Mouse (Mus musculus) 416B (cell line): ENCODE measurements around the gene Ubr2.
A peak's percentile ranks its signal among the peaks of the same experiment; 100 is the strongest.

Experiments used
- DNase-seq: peaks from one replicate; pipeline ENCODE4 v3.0.0; 2011; ENCODE audit warnings: low read depth

Gene Ubr2

GRCm38 (mm10) chr17:47003305-47003704 is 7.1 kb downstream of the Ubr2 start:
- DNase-seq = peak; percentile 37

- DNase-seq = no peak
Observed at GRCm38 (mm10) chr17:47002401-47002800, 8.0 kb downstream of the Ubr2 start.

- no peak for DNase-seq
Observed at GRCm38 (mm10) chr17:46998840-46999239, 11.5 kb downstream of the Ubr2 start.

GRCm38 (mm10) chr17:46996484-46996883 is 13.9 kb downstream of the Ubr2 start:
- DNase-seq = no peak

GRCm38 (mm10) chr17:46995621-46996020 is 14.7 kb downstream of the Ubr2 start:
- DNase-seq = peak; percentile 24

- DNase-seq = peak; percentile 93
Observed at GRCm38 (mm10) chr17:46994641-46995398, 15.5 kb downstream of the Ubr2 start.

- DNase-seq = no peak
Observed at GRCm38 (mm10) chr17:46993625-46994024, 16.7 kb downstream of the Ubr2 start.

- DNase-seq = no peak
Observed at GRCm38 (mm10) chr17:46987631-46988030, 22.7 kb downstream of the Ubr2 start.

- no peak for DNase-seq
Observed at GRCm38 (mm10) chr17:46980050-46980449, 30.3 kb downstream of the Ubr2 start.

GRCm38 (mm10) chr17:46975183-46975582 is 35.2 kb downstream of the Ubr2 start:
- DNase-seq = peak; percentile 73

GRCm38 (mm10) chr17:46972603-46973002 is 37.8 kb downstream of the Ubr2 start:
- DNase-seq = no peak

GRCm38 (mm10) chr17:46966892-46967291 is 43.5 kb downstream of the Ubr2 start:
- DNase-seq = no peak

- no peak for DNase-seq
Observed at GRCm38 (mm10) chr17:46963186-46963585, 47.2 kb downstream of the Ubr2 start.

- DNase-seq = peak; percentile 85
Observed at GRCm38 (mm10) chr17:46962153-46962552, 48.2 kb downstream of the Ubr2 start.

- no peak for DNase-seq
Observed at GRCm38 (mm10) chr17:46960216-46960615, 50.1 kb downstream of the Ubr2 start.

GRCm38 (mm10) chr17:46958045-46958444 is 52.3 kb downstream of the Ubr2 start:
- peak; percentile 45 for DNase-seq

- DNase-seq = no peak
Observed at GRCm38 (mm10) chr17:46946276-46946675, 64.1 kb downstream of the Ubr2 start.

GRCm38 (mm10) chr17:46942421-46942820 is 67.9 kb downstream of the Ubr2 start:
- no peak for DNase-seq

GRCm38 (mm10) chr17:46940461-46940860 is 69.9 kb downstream of the Ubr2 start:
- no peak for DNase-seq

- DNase-seq = peak; percentile 68
Observed at GRCm38 (mm10) chr17:46933557-46934348, 76.6 kb downstream of the Ubr2 start.

- peak; percentile 62 for DNase-seq
Observed at GRCm38 (mm10) chr17:46932961-46933360, 77.4 kb downstream of the Ubr2 start.

- DNase-seq = no peak
Observed at GRCm38 (mm10) chr17:46929897-46930296, 80.5 kb downstream of the Ubr2 start.

- no peak for DNase-seq
Observed at GRCm38 (mm10) chr17:46929277-46929676, 81.1 kb downstream of the Ubr2 start.
